Mouse (Mus musculus) neural tube, embryonic 11.5 days (tissue): Measurements from ENCODE around the gene Resf1. TPM values are rescaled to one million over a fixed set of nuclear protein-coding genes. Genes with fewer than 3 reads are reported as not detected.

Experiments used
- ATAC-seq: fragments of 200-750 bp; cut with Nextera tagmentation; 2 replicates; pipeline ENCODE4 v1.8.0; 2017; ENCODE audit warnings: moderate number of reproducible peaks, mild to moderate bottlenecking, moderate TSS enrichment, moderate library complexity; ENCODE audit not compliant: insufficient read depth, low FRiP score, low TSS enrichment
- DNase-seq: peaks from one replicate; pipeline ENCODE4 v3.0.0-alpha.2; 2015; ENCODE audit warnings: low spot score
- H3K27ac ChIP-seq: fragments of 300-500 bp; sonication (generic); 2 replicates; pipeline ENCODE4 v1.5.1; 2014; ENCODE audit warnings: low read depth, mild to moderate bottlenecking, low read length
- H3K27me3 ChIP-seq: fragments of 300-500 bp; sonication (generic); 2 replicates; pipeline ENCODE4 v1.6.1; 2014; ENCODE audit warnings: mild to moderate bottlenecking, low read length, mixed read lengths; ENCODE audit not compliant: control insufficient read depth, insufficient read depth
- H3K36me3 ChIP-seq: fragments of 300-500 bp; sonication (generic); 2 replicates; pipeline ENCODE4 v1.6.1; 2014; ENCODE audit warnings: mild to moderate bottlenecking, low read length, moderate library complexity, mixed read lengths; ENCODE audit not compliant: control insufficient read depth, insufficient read depth
- H3K4me1 ChIP-seq: fragments of 300-500 bp; sonication (generic); 2 replicates; pipeline ENCODE4 v1.6.1; 2014; ENCODE audit warnings: low read length, mixed read lengths; ENCODE audit not compliant: control insufficient read depth, insufficient read depth
- H3K4me2 ChIP-seq: fragments of 300-500 bp; sonication (generic); 2 replicates; pipeline ENCODE4 v1.6.1; 2014; ENCODE audit warnings: low read depth, mild to moderate bottlenecking, moderate library complexity
- H3K4me3 ChIP-seq: fragments of 300-500 bp; sonication (generic); 2 replicates; pipeline ENCODE4 v1.5.1; 2014; ENCODE audit warnings: low read depth, low read length
- H3K9ac ChIP-seq: fragments of 300-500 bp; sonication (generic); 2 replicates; pipeline ENCODE4 v1.6.1; 2014; ENCODE audit warnings: mild to moderate bottlenecking, low read length
- H3K9me3 ChIP-seq: fragments of 300-500 bp; sonication (generic); 2 replicates; pipeline ENCODE4 v1.6.1; 2016; ENCODE audit warnings: low read length; ENCODE audit not compliant: control insufficient read depth
- WGBS: fragments of 180-500 bp; shearing (Covaris S2); extraction: QIAGEN DNeasy Blood & Tissue Kit; methylation state at CpG from one replicate; pipeline ENCODE4 v1.1.7; 2014; 5-methylcytosine and 5-hydroxymethylcytosine counted together
- polyA plus RNA-seq: library from polyadenylated mRNA; unstranded; fragments of >200 nt; fragmentation: Nextera tagmentation; extraction: Ambion mirVana; gene quantifications from 2 replicates; pipeline ENCODE4 v1.2.1, GENCODE M21; 2014

Gene Resf1
- polyA plus RNA-seq, 1 experiment from 2014 or later, result 36.4 TPM

DNA sequence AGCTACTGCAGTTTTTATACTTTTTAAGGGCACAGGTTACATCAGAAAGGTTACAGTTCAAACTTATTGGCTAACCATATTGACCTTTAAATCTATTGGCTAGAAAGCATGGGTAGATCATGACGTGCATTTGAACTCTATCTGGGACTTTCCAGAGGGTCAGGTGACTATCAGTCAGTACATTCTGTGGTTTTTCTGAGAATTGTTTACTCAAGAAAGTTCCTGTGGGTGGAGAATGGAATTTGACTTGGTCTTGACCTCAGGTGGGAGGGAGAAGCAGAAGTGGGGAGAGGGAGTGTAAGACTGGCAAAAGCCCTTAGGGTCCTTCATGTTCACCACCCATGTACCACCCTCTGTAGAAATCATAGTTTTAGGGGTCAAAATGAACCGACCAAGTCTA is 1.4 kb upstream of the Resf1 start:
- Histone ChIP-seq H3K4me3 (no peak overlapping the region), H3K9me3 (no peaks in the 10 kb centered on the region), H3K27me3 (no peaks in the 10 kb centered on the region), H3K36me3 (no peaks in the 10 kb centered on the region), H3K27ac (no peak overlapping the region), H3K4me1 (no peaks in the 10 kb centered on the region; the same call in 1 of the 2 replicates), H3K9ac (no peak overlapping the region), H3K4me2 (no peak overlapping the region)
- no peak for DNase-seq
- no peak for ATAC-seq
- 89% methylated on average over 2 of the region's 2 CpGs for WGBS

DNA sequence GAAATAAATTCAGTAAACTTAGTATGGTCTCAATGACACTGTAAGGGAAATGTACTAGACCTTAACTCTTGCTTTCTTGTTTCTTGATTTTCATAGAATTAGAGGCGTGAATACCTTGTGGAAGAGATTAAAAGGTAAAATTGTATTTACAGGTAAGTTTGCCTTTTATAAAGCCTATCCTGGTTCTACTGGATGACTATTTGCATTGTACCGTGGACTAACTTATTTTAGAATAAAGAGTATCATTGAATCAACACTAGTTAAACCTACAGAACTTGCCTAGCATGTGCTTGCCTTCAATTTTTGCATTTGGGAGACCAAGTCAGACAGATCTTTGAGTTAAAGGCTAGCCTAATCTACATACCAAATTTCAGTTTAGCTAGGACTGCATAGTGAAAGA is 1.0 kb downstream of the Resf1 start:
- 60% methylated on average over 2 of the region's 2 CpGs for WGBS

DNA sequence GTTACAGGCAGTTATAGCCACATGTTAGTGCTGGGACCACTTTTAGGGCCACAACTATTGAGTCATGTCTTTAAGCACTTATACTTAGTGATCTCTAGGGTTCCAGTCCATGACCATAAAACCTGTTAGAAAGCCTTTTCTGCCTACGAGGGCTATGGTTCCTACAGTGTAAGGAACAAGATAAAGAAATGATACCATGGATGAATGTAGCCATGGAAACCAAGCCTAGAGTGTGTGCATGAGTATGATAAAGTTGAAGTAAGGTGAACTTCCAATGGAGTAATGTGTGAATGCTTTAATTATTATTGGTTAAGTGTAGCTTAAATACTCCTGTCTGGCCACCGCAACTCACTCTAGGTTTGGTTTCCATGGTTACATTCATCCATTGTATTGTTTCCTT is 1.8 kb downstream of the Resf1 start:
- no peaks in the 10 kb centered on the region for H3K27me3 ChIP-seq
- ATAC-seq (no peak), DNase-seq (no peak)
- H3K9me3 ChIP-seq, result no peaks in the 10 kb centered on the region
- H3K4me1 ChIP-seq, result no peaks in the 10 kb centered on the region; the same call in 1 of the 2 replicates
- H3K36me3 ChIP-seq, result no peaks in the 10 kb centered on the region
- no peak overlapping the region; the same call in 1 of the 2 replicates for H3K4me2 ChIP-seq
- no peak overlapping the region for H3K9ac ChIP-seq
- WGBS, result 90% methylated on average over 2 of the region's 2 CpGs
- no peak overlapping the region for H3K4me3 ChIP-seq
- H3K27ac ChIP-seq, result no peak overlapping the region

More for the DNA sequence above, 1.0 kb downstream of the Resf1 start:
- H3K4me1 ChIP-seq, result no peaks in the 10 kb centered on the region; the same call in 1 of the 2 replicates
- no peaks in the 10 kb centered on the region for H3K36me3 ChIP-seq
- H3K27ac ChIP-seq, result no peak overlapping the region
- peak overlapping the region; percentile 82 for H3K9ac ChIP-seq
- no peaks in the 10 kb centered on the region for H3K9me3 ChIP-seq
- H3K4me3 ChIP-seq, result peak overlapping the region; percentile 61
- H3K4me2 ChIP-seq, result peak overlapping the region; percentile 57
- no peaks in the 10 kb centered on the region for H3K27me3 ChIP-seq
- no peak for DNase-seq
- no peak for ATAC-seq

DNA sequence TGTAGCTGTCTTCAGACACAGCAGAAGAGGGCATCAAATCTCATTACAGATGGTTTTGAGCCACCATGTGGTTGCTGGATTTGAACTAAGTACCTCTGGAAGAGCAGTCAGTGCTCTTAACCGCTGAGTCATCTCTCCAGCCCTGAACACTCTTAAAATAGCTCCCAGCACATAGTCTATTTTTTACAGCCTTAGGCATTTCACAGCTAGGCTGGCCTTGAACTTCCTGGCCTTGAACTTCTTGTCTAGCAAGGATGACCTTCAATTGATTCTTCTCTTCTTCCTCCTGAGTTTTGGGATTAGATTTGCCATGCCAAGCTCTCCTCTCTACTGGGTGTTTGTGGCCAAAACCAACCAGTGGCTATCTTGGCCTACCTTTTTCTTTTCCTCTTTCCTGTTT is 2.6 kb downstream of the Resf1 start:
- no peak for ATAC-seq
- no peaks in the 10 kb centered on the region for H3K9me3 ChIP-seq
- no peaks in the 10 kb centered on the region; the same call in 1 of the 2 replicates for H3K4me1 ChIP-seq
- H3K4me3 ChIP-seq, result no peak overlapping the region
- no peaks in the 10 kb centered on the region for H3K36me3 ChIP-seq
- no peak overlapping the region for H3K9ac ChIP-seq
- H3K27me3 ChIP-seq, result no peaks in the 10 kb centered on the region
- WGBS, result 94% methylated on average over 1 of the region's 1 CpGs
- no peak for DNase-seq
- H3K27ac ChIP-seq, result no peak overlapping the region
- H3K4me2 ChIP-seq, result no peak overlapping the region

DNA sequence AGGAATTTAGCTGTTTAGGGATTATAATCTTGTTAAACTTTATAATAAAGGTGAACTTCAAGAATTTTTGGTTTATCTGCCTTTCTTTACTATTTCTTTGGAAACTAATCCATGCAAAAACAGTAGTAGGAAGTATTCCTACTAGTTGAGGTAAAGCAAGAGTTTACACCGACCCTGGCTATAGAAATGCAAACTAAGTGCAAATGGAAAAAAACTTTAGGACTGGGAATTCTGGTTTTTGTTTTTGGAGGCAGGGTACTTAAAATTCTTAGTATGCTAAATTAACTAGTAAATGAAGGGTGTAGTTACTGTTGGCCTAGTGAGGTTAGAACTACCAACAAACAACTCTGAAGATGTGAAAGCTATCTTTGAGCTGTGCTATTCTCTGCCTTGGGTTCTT is 3.0 kb downstream of the Resf1 start:
- no peak for ATAC-seq
- no peaks in the 10 kb centered on the region for H3K36me3 ChIP-seq
- no peak overlapping the region for H3K9ac ChIP-seq
- H3K27me3 ChIP-seq, result no peaks in the 10 kb centered on the region
- H3K4me2 ChIP-seq, result no peak overlapping the region
- H3K4me1 ChIP-seq, result no peaks in the 10 kb centered on the region; the same call in 1 of the 2 replicates
- no peak overlapping the region for H3K4me3 ChIP-seq
- WGBS, result 49% methylated on average over 1 of the region's 1 CpGs
- H3K9me3 ChIP-seq, result no peaks in the 10 kb centered on the region
- DNase-seq, result no peak
- no peak overlapping the region for H3K27ac ChIP-seq

DNA sequence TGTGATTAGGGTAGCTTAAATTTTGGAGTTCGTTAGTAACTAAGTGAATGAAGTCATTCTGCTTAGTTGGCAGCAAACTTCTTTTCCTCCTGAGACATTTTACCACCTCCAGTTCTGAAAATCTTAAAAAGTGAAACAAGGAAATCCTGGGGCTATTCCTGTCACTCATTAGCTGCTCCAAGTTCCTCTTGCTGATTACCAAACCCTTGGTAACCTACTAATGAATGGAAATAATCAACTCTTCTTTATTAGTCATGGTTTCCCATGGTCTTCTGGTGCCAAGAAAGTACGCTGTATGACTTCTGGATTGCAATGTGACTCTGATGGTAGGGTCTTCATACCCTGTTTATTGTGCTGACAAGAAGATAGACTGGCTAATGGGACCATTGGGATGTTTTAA is 5.7 kb downstream of the Resf1 start:
- DNase-seq (no peak), ATAC-seq (no peak)
- 97% methylated on average over 2 of the region's 2 CpGs for WGBS
- Histone ChIP-seq H3K4me1 (no peaks in the 10 kb centered on the region), H3K36me3 (0 out of 2 replicates have a peak, but pooled peaks cover 2% of the 10 kb centered on the region), H3K9ac (no peak overlapping the region), H3K4me3 (no peak overlapping the region), H3K27ac (no peak overlapping the region), H3K4me2 (no peak overlapping the region), H3K9me3 (no peaks in the 10 kb centered on the region), H3K27me3 (no peaks in the 10 kb centered on the region)

DNA sequence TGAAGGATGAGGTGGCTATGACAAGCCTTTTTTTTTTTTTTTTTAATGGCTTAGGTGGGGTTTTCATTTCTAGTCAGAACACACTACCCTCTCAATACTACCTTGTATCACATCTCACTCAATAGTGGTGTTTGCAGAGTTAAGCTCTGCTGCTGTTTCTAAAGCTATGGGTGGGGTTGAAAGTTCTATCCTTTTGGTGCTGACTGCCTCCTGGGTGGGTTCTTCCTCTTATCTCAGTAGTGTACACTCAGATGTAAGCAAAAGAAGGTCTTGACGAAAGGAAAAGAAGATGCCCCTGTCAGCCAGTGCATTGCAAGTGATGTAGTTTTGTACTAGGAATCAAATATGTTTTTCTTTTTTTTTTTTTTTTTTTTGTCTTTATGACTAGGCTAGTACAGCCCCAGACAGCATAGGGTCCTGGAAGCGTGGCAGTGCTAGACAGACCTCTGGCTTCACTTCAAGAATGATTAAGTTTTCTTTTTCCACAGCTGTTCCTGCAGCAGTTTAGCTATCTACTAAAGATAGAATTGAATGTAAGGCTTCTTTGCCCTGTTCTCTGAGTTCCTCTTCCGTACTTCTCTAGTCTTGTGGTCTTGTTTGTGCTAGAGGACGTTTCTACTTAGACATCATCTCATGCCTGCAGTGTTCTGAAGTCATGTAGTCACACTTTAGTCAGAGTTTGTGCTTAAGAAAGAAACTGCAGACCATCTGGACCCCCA is 14.5 kb downstream of the Resf1 start:
- Histone ChIP-seq H3K4me1 (no peaks in the 10 kb centered on the region), H3K27me3 (no peaks in the 10 kb centered on the region), H3K36me3 (peaks cover 18% of the 10 kb centered on the region), H3K4me3 (no peak overlapping the region), H3K27ac (no peak overlapping the region), H3K4me2 (no peak overlapping the region), H3K9ac (no peak overlapping the region), H3K9me3 (no peaks in the 10 kb centered on the region)
- ATAC-seq, result no peak
- WGBS, result 96% methylated on average over 4 of the region's 4 CpGs
- no peak for DNase-seq

DNA sequence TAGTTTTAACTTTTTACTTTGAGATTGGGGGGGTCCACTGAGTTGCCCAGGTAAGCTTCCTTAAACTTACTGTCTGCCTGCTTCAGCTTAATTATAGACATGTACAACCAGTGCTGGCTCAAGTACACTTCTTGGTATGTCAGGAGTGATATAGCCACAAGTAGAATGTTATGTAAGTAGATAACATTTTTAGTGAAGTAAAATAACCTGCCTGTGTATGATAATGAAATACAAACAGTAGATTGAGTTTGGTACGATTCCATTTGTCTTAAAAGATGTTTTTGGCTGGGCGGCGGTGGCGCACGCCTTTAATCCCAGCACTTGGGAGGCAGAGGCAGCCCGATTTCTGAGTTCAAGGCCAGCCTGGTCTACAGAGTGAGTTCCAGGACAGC is 15.0 kb downstream of the Resf1 start:
- Histone ChIP-seq H3K9ac (no peak overlapping the region), H3K36me3 (peaks cover 18% of the 10 kb centered on the region), H3K9me3 (no peaks in the 10 kb centered on the region), H3K4me3 (no peak overlapping the region), H3K4me2 (no peak overlapping the region), H3K27ac (no peak overlapping the region), H3K27me3 (no peaks in the 10 kb centered on the region), H3K4me1 (no peaks in the 10 kb centered on the region)
- DNase-seq (no peak), ATAC-seq (no peak)
- 99% methylated on average over 6 of the region's 6 CpGs for WGBS

DNA sequence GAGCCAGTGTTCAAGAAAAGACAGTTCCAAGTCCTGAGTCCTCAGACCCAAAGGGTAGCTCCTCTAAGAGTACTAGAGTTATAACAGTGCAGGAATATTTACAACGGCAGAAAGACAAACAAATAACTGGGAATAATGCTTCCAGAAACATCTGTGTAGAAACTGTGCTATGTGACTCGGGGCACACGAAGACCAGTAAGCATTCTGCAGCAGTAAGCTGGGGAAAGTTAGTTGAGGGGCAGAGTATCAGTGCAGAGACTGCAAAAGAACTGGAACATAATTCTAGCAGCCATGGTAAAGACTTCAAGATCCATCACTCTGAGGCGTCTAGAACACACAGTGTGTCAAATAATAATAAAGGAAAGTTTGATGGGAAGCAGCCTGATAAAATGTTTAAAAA is 19.9 kb downstream of the Resf1 start:
- no peaks in the 10 kb centered on the region for H3K9me3 ChIP-seq
- H3K4me3 ChIP-seq, result no peak overlapping the region
- H3K27ac ChIP-seq, result no peak overlapping the region
- no peaks in the 10 kb centered on the region for H3K27me3 ChIP-seq
- no peak overlapping the region for H3K4me2 ChIP-seq
- H3K9ac ChIP-seq, result no peak overlapping the region
- ATAC-seq, result no peak
- H3K4me1 ChIP-seq, result no peaks in the 10 kb centered on the region
- WGBS, result 93% methylated on average over 4 of the region's 4 CpGs
- peaks cover 17% of the 10 kb centered on the region for H3K36me3 ChIP-seq
- DNase-seq, result no peak
